Mouse (Mus musculus): Measurements from ENCODE around the gene Rprd1b. TPM values are rescaled to one million over a fixed set of nuclear protein-coding genes. Genes with fewer than 3 reads are reported as not detected.

Gene Rprd1b
- polyA plus RNA-seq, 2 experiments: 14.1 to 21.6 TPM

DNA sequence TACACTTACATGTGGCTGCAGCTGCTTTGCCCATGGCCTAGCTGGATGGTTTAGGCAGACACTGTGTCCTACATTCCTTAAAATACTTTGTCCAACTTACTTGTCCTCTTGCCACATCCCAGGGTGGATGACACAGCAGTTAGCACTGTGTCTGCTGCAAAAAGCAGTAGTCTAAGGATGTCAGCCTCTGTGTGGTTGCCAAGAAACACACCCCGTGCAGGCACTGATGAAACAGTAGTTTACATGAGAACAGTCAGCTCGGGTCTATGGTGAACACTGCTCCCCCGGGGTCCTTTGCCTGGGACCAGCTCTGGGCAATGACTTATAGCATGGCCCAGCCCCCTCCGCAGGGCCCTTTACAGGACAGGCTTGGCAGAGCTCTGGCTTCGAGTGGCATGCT is 65.0 kb downstream of the Rprd1b start:
- H3K36me3 ChIP-seq (replicated peaks; ENCODE audit: control insufficient read depth, insufficient read depth, low read depth): no peaks in the 10 kb centered on the region
- DNase-seq (ENCODE audit: low read depth in 3 of 3, low spot score in 3 of 3): no peak
- H3K4me3 ChIP-seq (ENCODE audit: insufficient read depth in 1 of 2, low read depth in 2 of 2, low read length in 2 of 2): no peak overlapping the region
- no peak overlapping the region for H3K4me2 ChIP-seq (ENCODE audit: low read depth)
- no peaks in the 10 kb centered on the region for H3K9me3 ChIP-seq (ENCODE audit: control insufficient read depth, low read length)
- WGBS (ENCODE audit: insufficient replicate concordance): 50% methylated on average over 5 of the region's 5 CpGs
- H3K9ac ChIP-seq (replicated peaks): no peak overlapping the region
- TF ChIP-seq CTCF (IDR thresholded peaks at IDR 0.05; ENCODE audit: low read depth) (no peak), EP300 (IDR thresholded peaks at IDR 0.05; ENCODE audit: low read depth) (no peak)
- no peak for ATAC-seq (ENCODE audit: insufficient read depth)
- H3K27me3 ChIP-seq (ENCODE audit: control insufficient read depth, insufficient read depth, low read length): no peaks in the 10 kb centered on the region
- H3K27ac ChIP-seq: no peak overlapping the region
- peaks cover 0 to 5% of the 10 kb centered on the region in 2 experiments; a peak in 1 of 4 replicates for H3K4me1 ChIP-seq (replicated peaks; ENCODE audit: control insufficient read depth in 2 of 2, insufficient read depth in 2 of 2, low read length in 1 of 2)

DNA sequence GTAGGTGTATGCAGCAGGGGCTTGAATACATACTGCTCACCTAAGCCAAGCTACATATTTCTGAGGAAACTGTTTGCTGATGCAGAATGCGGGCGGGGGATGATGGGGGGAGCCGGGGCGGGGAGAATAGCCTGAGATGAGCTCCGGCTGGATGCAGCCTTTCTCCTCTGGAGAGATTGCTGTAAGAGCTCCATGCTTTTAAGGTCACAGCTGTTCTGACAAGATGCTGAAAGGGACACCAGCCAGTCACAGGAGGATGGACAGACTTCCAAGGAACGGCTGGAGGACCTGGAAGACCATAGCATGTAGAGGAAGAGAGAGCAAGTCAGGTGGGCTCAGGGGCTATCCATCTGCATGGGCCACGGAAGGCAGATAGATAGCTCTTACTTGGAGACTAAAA is 66.0 kb downstream of the Rprd1b start:
- WGBS (ENCODE audit: insufficient replicate concordance): 61% methylated on average over 7 of the region's 7 CpGs
- Histone ChIP-seq H3K36me3 (replicated peaks; ENCODE audit: control insufficient read depth, insufficient read depth, low read depth) (no peaks in the 10 kb centered on the region), H3K4me2 (ENCODE audit: low read depth) (no peak overlapping the region), H3K27me3 (ENCODE audit: control insufficient read depth, insufficient read depth, low read length) (no peaks in the 10 kb centered on the region), H3K4me3 (ENCODE audit: insufficient read depth in 1 of 2, low read depth in 2 of 2, low read length in 2 of 2) (no peak overlapping the region), H3K4me1 (replicated peaks; ENCODE audit: control insufficient read depth in 2 of 2, insufficient read depth in 2 of 2, low read length in 1 of 2) (peaks cover 0 to 5% of the 10 kb centered on the region in 2 experiments; a peak in 1 of 4 replicates), H3K27ac (no peak overlapping the region), H3K9ac (replicated peaks) (no peak overlapping the region), H3K9me3 (ENCODE audit: control insufficient read depth, low read length) (no peaks in the 10 kb centered on the region)
- no peak for DNase-seq (ENCODE audit: low read depth in 3 of 3, low spot score in 3 of 3)
- TF ChIP-seq EP300 (IDR thresholded peaks at IDR 0.05; ENCODE audit: low read depth): no peak
- no peak for TF ChIP-seq CTCF (IDR thresholded peaks at IDR 0.05; ENCODE audit: low read depth)
- no peak for ATAC-seq (ENCODE audit: insufficient read depth)

GRCm38 (mm10) chr2:158094846-158095245 is 66.5 kb downstream of the Rprd1b start:
- no peak for DNase-seq (ENCODE audit: low read depth in 3 of 3, low spot score in 3 of 3)
- Histone ChIP-seq H3K4me1 (replicated peaks; ENCODE audit: control insufficient read depth in 2 of 2, insufficient read depth in 2 of 2, low read length in 1 of 2) (peaks cover 0 to 5% of the 10 kb centered on the region in 2 experiments; a peak in 1 of 4 replicates), H3K27ac (no peak overlapping the region), H3K4me2 (ENCODE audit: low read depth) (no peak overlapping the region), H3K4me3 (ENCODE audit: insufficient read depth in 1 of 2, low read depth in 2 of 2, low read length in 2 of 2) (no peak overlapping the region), H3K27me3 (ENCODE audit: control insufficient read depth, insufficient read depth, low read length) (no peaks in the 10 kb centered on the region), H3K9ac (replicated peaks) (no peak overlapping the region), H3K9me3 (ENCODE audit: control insufficient read depth, low read length) (no peaks in the 10 kb centered on the region), H3K36me3 (replicated peaks; ENCODE audit: control insufficient read depth, insufficient read depth, low read depth) (no peaks in the 10 kb centered on the region)
- TF ChIP-seq EP300 (IDR thresholded peaks at IDR 0.05; ENCODE audit: low read depth): no peak
- no peak for TF ChIP-seq CTCF (IDR thresholded peaks at IDR 0.05; ENCODE audit: low read depth)
- ATAC-seq (ENCODE audit: insufficient read depth): no peak
- WGBS (ENCODE audit: insufficient replicate concordance): 71% methylated on average over 5 of the region's 5 CpGs

GRCm38 (mm10) chr2:158097071-158097470 is 68.8 kb downstream of the Rprd1b start:
- Histone ChIP-seq H3K27me3 (ENCODE audit: control insufficient read depth, insufficient read depth, low read length) (no peaks in the 10 kb centered on the region), H3K9me3 (ENCODE audit: control insufficient read depth, low read length) (no peaks in the 10 kb centered on the region), H3K4me1 (replicated peaks; ENCODE audit: control insufficient read depth in 2 of 2, insufficient read depth in 2 of 2, low read length in 1 of 2) (peaks cover 0 to 5% of the 10 kb centered on the region in 2 experiments; a peak in 1 of 4 replicates), H3K36me3 (replicated peaks; ENCODE audit: control insufficient read depth, insufficient read depth, low read depth) (no peaks in the 10 kb centered on the region), H3K4me2 (ENCODE audit: low read depth) (no peak overlapping the region), H3K9ac (replicated peaks) (no peak overlapping the region), H3K4me3 (ENCODE audit: insufficient read depth in 1 of 2, low read depth in 2 of 2, low read length in 2 of 2) (no peak overlapping the region), H3K27ac (no peak overlapping the region)
- 65% methylated on average over 5 of the region's 5 CpGs for WGBS (ENCODE audit: insufficient replicate concordance)
- ATAC-seq (ENCODE audit: insufficient read depth) (no peak), DNase-seq (ENCODE audit: low read depth in 3 of 3, low spot score in 3 of 3) (no peak)
- TF ChIP-seq CTCF (IDR thresholded peaks at IDR 0.05; ENCODE audit: low read depth): no peak
- no peak for TF ChIP-seq EP300 (IDR thresholded peaks at IDR 0.05; ENCODE audit: low read depth)

- peaks cover 0 to 2% of the 10 kb centered on the region in 2 experiments; a peak in 1 of 4 replicates for H3K4me1 ChIP-seq (replicated peaks; ENCODE audit: control insufficient read depth in 2 of 2, insufficient read depth in 2 of 2, low read length in 1 of 2)
- ATAC-seq (ENCODE audit: insufficient read depth) (no peak), DNase-seq (ENCODE audit: low read depth in 3 of 3, low spot score in 3 of 3) (no peak)
- no peak overlapping the region for H3K4me2 ChIP-seq (ENCODE audit: low read depth)
- H3K36me3 ChIP-seq (replicated peaks; ENCODE audit: control insufficient read depth, insufficient read depth, low read depth): no peaks in the 10 kb centered on the region
- H3K9ac ChIP-seq (replicated peaks): no peak overlapping the region
- no peak overlapping the region for H3K27ac ChIP-seq
- no peaks in the 10 kb centered on the region for H3K9me3 ChIP-seq (ENCODE audit: control insufficient read depth, low read length)
- TF ChIP-seq CTCF (IDR thresholded peaks at IDR 0.05; ENCODE audit: low read depth): no peak
- TF ChIP-seq EP300 (IDR thresholded peaks at IDR 0.05; ENCODE audit: low read depth): no peak
- H3K4me3 ChIP-seq (ENCODE audit: insufficient read depth in 1 of 2, low read depth in 2 of 2, low read length in 2 of 2): no peak overlapping the region
- H3K27me3 ChIP-seq (ENCODE audit: control insufficient read depth, insufficient read depth, low read length): no peaks in the 10 kb centered on the region
- 68% methylated on average over 5 of the region's 5 CpGs for WGBS (ENCODE audit: insufficient replicate concordance)
These were observed 70.4 kb downstream of the Rprd1b start for GRCm38 (mm10) chr2:158098730-158099129.

Measured in liver, embryonic 14.5 days (tissue).